Mouse (Mus musculus): ENCODE data around the gene Cdc25a.

DNA sequence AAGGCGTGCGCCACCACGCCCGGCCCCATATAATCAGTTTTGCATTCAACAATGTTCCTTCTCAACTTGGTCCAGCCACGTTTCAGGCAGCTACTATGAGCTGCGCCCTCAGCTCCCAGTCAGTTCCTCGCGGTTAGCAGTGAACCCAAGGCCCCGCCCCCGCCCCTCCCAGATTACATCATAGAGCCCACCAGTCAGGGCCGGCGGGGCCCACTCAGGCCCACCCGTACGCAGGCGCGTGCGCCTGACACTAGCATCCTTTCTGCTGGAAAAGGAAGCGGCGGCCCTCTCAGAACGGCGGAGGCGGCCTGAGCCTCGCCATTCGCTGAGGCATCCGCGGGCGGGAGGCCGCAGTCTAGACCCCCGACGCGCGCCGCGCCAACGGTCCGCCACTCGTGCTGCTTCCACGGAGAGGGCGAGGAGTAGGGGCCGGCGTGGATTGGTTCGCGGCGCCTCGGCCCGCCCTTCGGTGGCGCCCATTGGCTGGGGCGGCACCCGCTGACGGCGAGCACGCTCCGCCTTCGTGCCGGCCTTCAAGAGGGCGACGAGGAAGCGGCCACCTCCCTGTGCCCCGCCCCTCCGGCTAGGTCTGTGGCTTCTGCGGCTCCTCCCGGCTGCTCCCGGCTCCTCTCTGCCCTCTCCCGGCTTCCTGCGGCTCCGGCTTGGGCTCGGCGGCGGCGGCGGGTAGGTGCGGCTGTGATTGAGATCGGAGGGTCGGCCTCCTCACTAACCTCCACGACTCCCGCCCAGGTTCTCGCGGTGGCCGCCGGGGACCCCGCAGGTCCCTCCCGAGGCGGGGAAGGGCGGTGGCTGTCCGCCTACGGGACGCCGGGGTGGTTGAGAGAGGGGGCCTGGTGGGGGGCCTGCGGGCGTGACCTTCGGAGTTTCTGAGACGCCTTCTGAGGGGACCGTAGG, 56.1 kb downstream of the Cdc25a start, which contains the start of gene Map4:
- no peak for TF ChIP-seq CTCF (IDR thresholded peaks at IDR 0.05; ENCODE audit: control insufficient read depth, insufficient read depth, low read length)
- peak; percentile 50; the same call in 1 of the 2 replicates for TF ChIP-seq POLR2A (IDR thresholded peaks at IDR 0.05; ENCODE audit: borderline replicate concordance, control insufficient read depth, low read depth, low read length)
